Mouse (Mus musculus) layer of hippocampus, postnatal 25 days (tissue): ENCODE measurements at regions not wholly inside any gene's neighbourhood (a gene's known extent, or its start where the extent isn't known, plus 50 kb on each side); places are given as distances from the start of the nearest gene placed in this dataset.

Source experiments
- DNase-seq, 2 experiments: peaks; one replicate each; pipeline ENCODE4 v3.0.0; 2022; ENCODE audit warnings: mixed read lengths in 2 of 2, low spot score in 1 of 2; ENCODE audit errors: extremely low spot score in 1 of 2

DNA sequence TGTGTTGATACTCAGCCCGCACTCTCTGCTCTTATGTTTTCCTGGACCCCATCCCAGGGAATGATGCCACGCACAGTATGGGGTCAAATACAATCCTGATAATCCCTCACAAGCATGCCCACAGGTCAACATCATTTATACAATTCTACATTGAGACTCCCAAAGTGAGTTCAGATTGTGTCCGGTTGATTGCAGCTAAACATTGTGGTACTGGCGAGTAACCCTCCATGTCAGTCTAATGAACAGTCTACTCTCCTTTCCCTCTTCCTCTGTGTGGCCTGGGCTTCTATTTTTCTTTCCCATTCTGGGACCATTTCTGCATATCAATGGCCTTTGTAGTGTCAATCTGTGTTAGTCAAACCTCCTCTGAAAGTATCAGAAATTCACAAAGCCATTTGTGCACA, 112.6 kb upstream of the Gria1 start:
- no peak for DNase-seq

DNA sequence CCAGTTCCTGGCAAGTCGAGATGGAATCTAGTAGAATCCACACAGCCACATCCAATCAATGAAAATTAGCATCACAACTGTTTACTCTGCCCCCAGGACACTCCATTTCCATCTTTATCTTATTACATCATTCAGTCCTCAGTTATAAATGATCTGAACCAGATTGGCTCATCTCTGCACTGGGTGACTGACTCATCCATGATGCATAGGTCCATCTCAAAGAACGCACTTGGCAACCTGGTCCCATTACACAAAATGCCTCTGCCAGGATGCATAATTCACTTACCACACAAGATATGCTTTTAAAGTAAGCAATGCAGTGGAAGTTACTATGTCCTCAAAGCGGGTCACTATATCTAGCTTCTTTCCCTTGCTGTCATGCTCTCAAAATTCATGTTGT, 110.0 kb upstream of the Gria1 start:
- no peak for DNase-seq

DNA sequence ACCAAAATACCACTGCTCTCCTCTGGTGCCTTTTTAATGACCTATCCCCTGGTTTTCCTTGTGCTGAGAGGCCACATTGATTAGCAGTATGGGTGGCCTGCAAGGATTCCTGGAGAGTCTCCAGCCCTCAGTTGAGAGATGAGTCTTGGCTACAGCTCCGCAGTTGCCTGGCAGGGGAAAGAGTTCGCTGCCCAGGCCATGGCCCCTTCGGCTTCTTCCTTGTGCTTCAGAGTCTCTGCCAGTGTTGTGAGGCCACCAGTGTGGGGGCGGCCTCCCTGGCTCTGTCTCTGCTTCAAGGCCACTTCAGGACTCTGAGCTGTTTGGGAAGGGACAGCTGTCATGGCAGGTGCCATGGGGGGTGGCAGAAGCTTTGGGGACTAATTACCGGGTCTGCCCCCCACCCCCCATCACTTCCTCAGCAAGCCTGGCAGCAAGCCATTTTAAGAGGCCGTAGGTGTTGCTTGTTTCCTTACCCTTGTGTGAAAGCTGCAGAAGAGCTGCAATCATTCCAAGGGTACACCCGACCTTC, 85.8 kb upstream of the Gria1 start:
- no peak for DNase-seq

DNA sequence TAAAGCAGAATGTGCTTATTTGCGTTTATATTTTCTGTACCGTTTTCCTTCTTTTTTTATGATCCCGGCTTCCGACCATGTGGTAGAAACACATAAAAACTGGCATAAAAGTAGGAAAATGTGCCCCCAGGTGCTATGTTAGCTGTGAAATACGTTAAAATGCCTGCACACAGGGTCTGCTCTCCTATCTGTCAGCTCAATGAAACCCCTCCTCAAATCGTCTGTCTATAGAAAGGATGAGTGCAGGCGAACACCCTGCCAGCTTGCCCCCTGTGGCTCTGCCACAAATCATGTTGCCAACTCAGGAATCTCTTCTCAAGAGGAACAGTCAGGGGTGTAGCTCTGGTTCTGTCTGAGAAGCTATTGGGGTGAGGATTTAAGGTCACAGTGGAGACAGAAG, 78.4 kb upstream of the Gria1 start:
- no peak for DNase-seq

DNA sequence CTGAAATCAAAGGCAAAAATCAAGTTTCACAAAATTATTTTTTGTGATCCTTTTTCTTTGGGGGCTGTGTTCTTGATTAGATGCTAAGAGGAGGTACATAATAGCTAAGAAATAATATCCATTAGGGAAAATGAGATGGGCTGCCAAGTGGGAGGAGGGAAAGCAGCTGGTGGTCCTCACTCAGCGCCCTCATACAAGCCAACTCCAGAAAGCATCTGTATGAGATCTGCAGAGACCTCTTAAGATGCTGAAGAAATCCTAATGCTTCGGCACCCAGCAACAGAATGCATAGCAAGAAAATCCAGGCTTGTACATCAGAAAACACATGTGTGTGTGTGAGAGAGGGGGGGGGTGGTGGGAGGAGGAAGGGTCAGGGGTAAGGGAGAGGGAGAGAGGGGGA, 58.8 kb upstream of the Gria1 start:
- no peak for DNase-seq

DNA sequence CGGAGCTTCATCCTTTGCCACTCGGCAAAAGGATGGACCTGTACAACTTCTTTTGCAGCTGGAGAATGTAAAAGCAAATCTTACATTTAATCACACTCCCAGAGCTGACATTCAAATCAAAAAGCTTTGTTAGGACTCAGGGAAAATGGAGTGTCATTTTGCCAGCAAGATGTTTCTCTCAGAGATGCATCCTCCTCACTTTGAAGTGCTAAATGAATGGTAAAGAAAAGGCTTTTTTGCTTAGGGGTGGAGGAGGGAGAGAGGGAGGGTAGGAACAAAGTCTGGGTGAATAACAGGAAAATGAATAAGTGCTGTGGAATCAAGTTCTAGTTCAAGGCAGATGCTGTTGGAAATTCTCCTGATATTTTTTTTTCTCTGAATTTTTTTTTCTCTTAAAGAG, 53.4 kb upstream of the Gria1 start:
- no peak for DNase-seq
